Mouse (Mus musculus) embryonic facial prominence, embryonic 11.5 days (tissue): ENCODE results near the gene Tmem150a. TPM values are rescaled to one million over a fixed set of nuclear protein-coding genes. Genes with fewer than 3 reads are reported as not detected.

ENCODE experiments used
- ATAC-seq: fragments of 200-750 bp; cut with Nextera tagmentation; replicated peaks from 2 replicates; pipeline ENCODE4 v1.8.0; 2017; ENCODE audit warnings: low read depth; ENCODE audit not compliant: insufficient number of reproducible peaks, low FRiP score, low TSS enrichment
- DNase-seq: peaks from one replicate; pipeline ENCODE4 v3.0.0-alpha.2; 2015; ENCODE audit warnings: low spot score
- H3K27ac ChIP-seq: fragments of 300-500 bp; sonication (generic); replicated peaks from 2 replicates; pipeline ENCODE4 v1.5.1; 2014; ENCODE audit warnings: mild to moderate bottlenecking, low read depth, low read length, control low read depth
- H3K27me3 ChIP-seq: fragments of 300-500 bp; sonication (generic); 2 replicates; pipeline ENCODE4 v1.6.1; 2014; ENCODE audit warnings: mild to moderate bottlenecking, low read length, moderate library complexity, mixed read lengths; ENCODE audit not compliant: control insufficient read depth, insufficient read depth
- H3K36me3 ChIP-seq: fragments of 300-500 bp; sonication (generic); replicated peaks from 2 replicates; pipeline ENCODE4 v1.6.1; 2014; ENCODE audit warnings: low read depth, mild to moderate bottlenecking, low read length, moderate library complexity, mixed read lengths; ENCODE audit not compliant: control insufficient read depth, insufficient read depth
- H3K4me1 ChIP-seq: fragments of 300-500 bp; sonication (generic); 2 replicates; pipeline ENCODE4 v1.6.1; 2014; ENCODE audit warnings: low read length, mixed read lengths; ENCODE audit not compliant: control insufficient read depth, insufficient read depth
- H3K4me2 ChIP-seq: fragments of 300-500 bp; sonication (generic); 2 replicates; pipeline ENCODE4 v1.6.1; 2014; ENCODE audit warnings: low read depth, mild to moderate bottlenecking, control low read depth, low read length, moderate library complexity
- H3K4me3 ChIP-seq: fragments of 300-500 bp; sonication (generic); 2 replicates; pipeline ENCODE4 v1.5.1; 2014; ENCODE audit warnings: low read depth, low read length, control low read depth
- H3K9ac ChIP-seq: fragments of 300-500 bp; sonication (generic); replicated peaks from 2 replicates; pipeline ENCODE4 v1.6.1; 2014; ENCODE audit warnings: mild to moderate bottlenecking, control low read depth, low read length
- H3K9me3 ChIP-seq: fragments of 300-500 bp; sonication (generic); replicated peaks from 2 replicates; pipeline ENCODE4 v1.6.1; 2016; ENCODE audit warnings: mild to moderate bottlenecking, low read length, inconsistent platforms, mixed read lengths; ENCODE audit not compliant: control insufficient read depth
- WGBS: fragments of 180-500 bp; shearing (Covaris S2); extraction: QIAGEN DNeasy Blood & Tissue Kit; methylation state at CpG from one replicate; pipeline ENCODE4 v1.1.7; 2014; 5-methylcytosine and 5-hydroxymethylcytosine counted together
- polyA plus RNA-seq: library from polyadenylated mRNA; unstranded; fragments of >200 nt; fragmentation: Nextera tagmentation; extraction: Ambion mirVana; gene quantifications from 2 replicates; pipeline ENCODE4 v1.2.1, GENCODE M21; 2014

The Tmem150a gene
- polyA plus RNA-seq: 7.9 and 9.0 TPM in 2 replicates

GRCm38 (mm10) chr6:72355066-72355911 is at the start of gene Tmem150a:
Tmem150a (plus strand) TSS chr6:72355447.
- Histone ChIP-seq H3K4me1 (no peaks in the 10 kb centered on the region; the same call in 1 of the 2 replicates), H3K27ac (no peak within 1 kb of the TSS)
- peak; percentile 85 for DNase-seq

DNA sequence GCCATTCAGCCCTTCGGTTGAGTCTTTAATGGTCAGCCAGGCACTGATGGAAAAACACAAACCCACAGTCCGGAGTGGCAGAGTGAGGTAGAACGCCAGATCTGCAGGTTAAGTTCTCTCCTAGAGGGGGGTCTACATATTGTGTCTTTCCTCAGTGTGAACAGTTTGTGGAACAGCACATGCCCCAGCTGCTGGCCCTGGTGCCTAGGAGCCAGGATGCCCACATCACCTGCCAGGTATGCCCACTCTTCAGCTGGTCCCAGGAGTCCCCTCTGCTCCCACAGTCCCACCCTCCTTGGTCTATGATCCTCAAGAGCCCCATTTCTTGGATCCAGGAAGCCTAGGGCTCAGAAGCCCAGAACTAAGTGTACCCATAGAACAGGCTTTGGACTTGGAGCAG is 43.0 kb upstream of the Tmem150a start:
- Histone ChIP-seq H3K9ac (no peak overlapping the region), H3K4me1 (no peaks in the 10 kb centered on the region), H3K36me3 (no peaks in the 10 kb centered on the region), H3K27me3 (no peaks in the 10 kb centered on the region), H3K27ac (no peak overlapping the region), H3K9me3 (no peaks in the 10 kb centered on the region), H3K4me3 (no peak overlapping the region), H3K4me2 (no peak overlapping the region)
- 91% methylated on average over 3 of the region's 3 CpGs for WGBS
- ATAC-seq (no peak), DNase-seq (no peak)

More at GRCm38 (mm10) chr6:72355066-72355911, at the start of gene Tmem150a:
- Histone ChIP-seq H3K4me3 (peak within 1 kb of the TSS; percentile 56), H3K36me3 (peaks cover 1% of the 10 kb centered on the region), H3K9ac (peak within 1 kb of the TSS; percentile 72), H3K27me3 (no peaks in the 10 kb centered on the region), H3K4me2 (peak within 1 kb of the TSS; percentile 97), H3K9me3 (no peaks in the 10 kb centered on the region)
- under 1% methylated on average over 68 of the region's 71 CpGs for WGBS
- ATAC-seq: peak; percentile 80

GRCm38 (mm10) chr6:72313124-72313867 is 42.0 kb upstream of the Tmem150a start:
- Histone ChIP-seq H3K27me3 (no peaks in the 10 kb centered on the region), H3K9ac (no peak overlapping the region), H3K4me2 (no peak overlapping the region), H3K4me3 (no peak overlapping the region), H3K4me1 (no peaks in the 10 kb centered on the region), H3K27ac (no peak overlapping the region), H3K9me3 (no peaks in the 10 kb centered on the region), H3K36me3 (no peaks in the 10 kb centered on the region)
- no peak for DNase-seq
- WGBS: 89% methylated on average over 11 of the region's 11 CpGs
- ATAC-seq: no peak

GRCm38 (mm10) chr6:72315384-72315783 is 39.9 kb upstream of the Tmem150a start:
- no peaks in the 10 kb centered on the region for H3K27me3 ChIP-seq
- no peak for ATAC-seq
- no peaks in the 10 kb centered on the region for H3K9me3 ChIP-seq
- DNase-seq: no peak
- peaks cover 3% of the 10 kb centered on the region for H3K36me3 ChIP-seq
- H3K27ac ChIP-seq: no peak overlapping the region
- WGBS: 88% methylated on average over 2 of the region's 2 CpGs
- H3K4me1 ChIP-seq: no peaks in the 10 kb centered on the region
- H3K4me3 ChIP-seq: no peak overlapping the region
- no peak overlapping the region for H3K4me2 ChIP-seq
- no peak overlapping the region for H3K9ac ChIP-seq

- H3K4me3 ChIP-seq: no peak overlapping the region
- H3K27ac ChIP-seq: no peak overlapping the region
- ATAC-seq (no peak), DNase-seq (peak; percentile 15)
- H3K27me3 ChIP-seq: no peaks in the 10 kb centered on the region
- no peak overlapping the region for H3K9ac ChIP-seq
- peaks cover 3% of the 10 kb centered on the region for H3K36me3 ChIP-seq
- WGBS: 79% methylated on average over 1 of the region's 1 CpGs
- H3K9me3 ChIP-seq: no peaks in the 10 kb centered on the region
- no peak overlapping the region for H3K4me2 ChIP-seq
- no peaks in the 10 kb centered on the region for H3K4me1 ChIP-seq
Observed at GRCm38 (mm10) chr6:72316044-72316443, 39.2 kb upstream of the Tmem150a start.

- H3K27ac ChIP-seq: no peak overlapping the region
- H3K27me3 ChIP-seq: no peaks in the 10 kb centered on the region
- 90% methylated on average over 5 of the region's 5 CpGs for WGBS
- no peaks in the 10 kb centered on the region for H3K9me3 ChIP-seq
- DNase-seq (no peak), ATAC-seq (no peak)
- no peak overlapping the region for H3K9ac ChIP-seq
- no peak overlapping the region for H3K4me3 ChIP-seq
- H3K4me1 ChIP-seq: no peaks in the 10 kb centered on the region
- no peak overlapping the region for H3K4me2 ChIP-seq
- peaks cover 5% of the 10 kb centered on the region for H3K36me3 ChIP-seq
Observed at GRCm38 (mm10) chr6:72318440-72318839, 36.8 kb upstream of the Tmem150a start.

- H3K27me3 ChIP-seq: no peaks in the 10 kb centered on the region
- 86% methylated on average over 11 of the region's 11 CpGs for WGBS
- no peak overlapping the region for H3K27ac ChIP-seq
- no peak overlapping the region for H3K4me3 ChIP-seq
- DNase-seq (peak; percentile 60), ATAC-seq (no peak)
- no peak overlapping the region for H3K4me2 ChIP-seq
- H3K4me1 ChIP-seq: no peaks in the 10 kb centered on the region
- peaks cover 5% of the 10 kb centered on the region for H3K36me3 ChIP-seq
- H3K9ac ChIP-seq: no peak overlapping the region
- H3K9me3 ChIP-seq: no peaks in the 10 kb centered on the region
Observed at GRCm38 (mm10) chr6:72319019-72319418, 36.2 kb upstream of the Tmem150a start.

DNA sequence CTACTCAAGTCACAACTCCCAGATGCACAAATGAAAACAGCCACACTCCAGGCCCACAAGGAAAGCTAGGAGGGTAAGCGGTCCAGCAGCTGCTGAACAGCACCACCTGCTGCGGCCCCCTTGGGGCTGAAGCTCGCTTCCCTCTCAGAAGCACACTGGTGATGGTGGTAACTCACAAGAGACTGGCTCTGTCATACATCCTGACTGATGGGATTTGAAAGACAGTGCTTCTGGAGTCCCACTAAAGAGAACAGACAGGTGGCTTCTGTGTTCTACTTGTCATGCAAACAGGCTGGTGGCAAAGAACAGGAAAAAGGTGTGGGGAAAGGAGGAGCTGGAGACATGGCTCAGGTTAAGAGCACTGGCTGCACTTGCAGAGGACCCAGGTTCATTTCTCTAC is 32.3 kb upstream of the Tmem150a start:
- Histone ChIP-seq H3K4me3 (no peak overlapping the region), H3K27ac (no peak overlapping the region), H3K27me3 (no peaks in the 10 kb centered on the region), H3K36me3 (peaks cover 15% of the 10 kb centered on the region), H3K4me2 (no peak overlapping the region), H3K9me3 (no peaks in the 10 kb centered on the region), H3K4me1 (no peaks in the 10 kb centered on the region), H3K9ac (no peak overlapping the region)
- no peak for ATAC-seq
- DNase-seq: no peak
- WGBS: 92% methylated on average over 3 of the region's 3 CpGs
